Mouse (Mus musculus): ENCODE data around the gene Adrb1. TPM values are rescaled to one million over a fixed set of nuclear protein-coding genes. Genes with fewer than 3 reads are reported as not detected.

The Adrb1 gene
- polyA plus RNA-seq, 1 experiment from 2014 or later: 0.59 TPM

- no peak for ATAC-seq
- H3K4me2 ChIP-seq (replicated peaks): no peak overlapping the region
- no peaks in the 10 kb centered on the region for H3K4me1 ChIP-seq (replicated peaks)
- H3K4me3 ChIP-seq (replicated peaks): no peak overlapping the region
- no peaks in the 10 kb centered on the region for H3K36me3 ChIP-seq
- no peaks in the 10 kb centered on the region for H3K27me3 ChIP-seq
- 92% methylated on average over 2 of the region's 2 CpGs for WGBS
- H3K9ac ChIP-seq (replicated peaks): no peak overlapping the region
- H3K27ac ChIP-seq: no peak overlapping the region
- H3K9me3 ChIP-seq: no peaks in the 10 kb centered on the region
Observed at GRCm38 (mm10) chr19:56758311-56758710, 36.3 kb downstream of the Adrb1 start.

GRCm38 (mm10) chr19:56759740-56760139, 37.7 kb downstream of the Adrb1 start:
- WGBS: 91% methylated on average over 4 of the region's 4 CpGs
- Histone ChIP-seq H3K4me1 (replicated peaks) (no peaks in the 10 kb centered on the region), H3K36me3 (no peaks in the 10 kb centered on the region), H3K4me3 (replicated peaks) (no peak overlapping the region), H3K27me3 (no peaks in the 10 kb centered on the region), H3K27ac (no peak overlapping the region), H3K4me2 (replicated peaks) (no peak overlapping the region), H3K9me3 (no peaks in the 10 kb centered on the region), H3K9ac (replicated peaks) (no peak overlapping the region)
- no peak for ATAC-seq

GRCm38 (mm10) chr19:56760306-56760940, 38.4 kb downstream of the Adrb1 start:
- no peak overlapping the region for H3K4me2 ChIP-seq (replicated peaks)
- H3K4me1 ChIP-seq (replicated peaks): no peaks in the 10 kb centered on the region
- 91% methylated on average over 8 of the region's 8 CpGs for WGBS
- H3K9me3 ChIP-seq: no peaks in the 10 kb centered on the region
- no peaks in the 10 kb centered on the region for H3K36me3 ChIP-seq
- H3K4me3 ChIP-seq (replicated peaks): no peak overlapping the region
- no peak overlapping the region for H3K27ac ChIP-seq
- no peak for ATAC-seq
- H3K27me3 ChIP-seq: no peaks in the 10 kb centered on the region
- H3K9ac ChIP-seq (replicated peaks): no peak overlapping the region

GRCm38 (mm10) chr19:56761096-56761495, 39.1 kb downstream of the Adrb1 start:
- no peak for ATAC-seq
- H3K4me3 ChIP-seq (replicated peaks): no peak overlapping the region
- H3K36me3 ChIP-seq: no peaks in the 10 kb centered on the region
- H3K9ac ChIP-seq (replicated peaks): no peak overlapping the region
- H3K27me3 ChIP-seq: no peaks in the 10 kb centered on the region
- H3K9me3 ChIP-seq: no peaks in the 10 kb centered on the region
- H3K4me1 ChIP-seq (replicated peaks): no peaks in the 10 kb centered on the region
- H3K27ac ChIP-seq: no peak overlapping the region
- H3K4me2 ChIP-seq (replicated peaks): no peak overlapping the region
- WGBS: 91% methylated on average over 5 of the region's 5 CpGs

- Histone ChIP-seq H3K36me3 (no peaks in the 10 kb centered on the region), H3K27ac (no peak overlapping the region), H3K9ac (replicated peaks) (no peak overlapping the region), H3K4me2 (replicated peaks) (no peak overlapping the region), H3K4me3 (replicated peaks) (no peak overlapping the region), H3K9me3 (no peaks in the 10 kb centered on the region), H3K27me3 (no peaks in the 10 kb centered on the region), H3K4me1 (replicated peaks) (no peaks in the 10 kb centered on the region)
- 78% methylated on average over 2 of the region's 2 CpGs for WGBS
- ATAC-seq: no peak
Observed at GRCm38 (mm10) chr19:56761727-56762126, 39.7 kb downstream of the Adrb1 start.

- H3K4me2 ChIP-seq (replicated peaks): no peak overlapping the region
- ATAC-seq: no peak
- no peaks in the 10 kb centered on the region for H3K4me1 ChIP-seq (replicated peaks)
- no peaks in the 10 kb centered on the region for H3K9me3 ChIP-seq
- whole genome bisulfite sequencing: 95% methylated on average over 4 of the region's 4 CpGs
- H3K4me3 ChIP-seq (replicated peaks): no peak overlapping the region
- H3K36me3 ChIP-seq: no peaks in the 10 kb centered on the region
- H3K9ac ChIP-seq (replicated peaks): no peak overlapping the region
- no peaks in the 10 kb centered on the region for H3K27me3 ChIP-seq
- no peak overlapping the region for H3K27ac ChIP-seq
Observed at GRCm38 (mm10) chr19:56762686-56763085, 40.7 kb downstream of the Adrb1 start.

- WGBS: 94% methylated on average over 9 of the region's 9 CpGs
- no peak overlapping the region for H3K4me3 ChIP-seq (replicated peaks)
- ATAC-seq: no peak
Observed at GRCm38 (mm10) chr19:56769024-56769423, 47.0 kb downstream of the Adrb1 start.

GRCm38 (mm10) chr19:56772158-56772557, 50.2 kb downstream of the Adrb1 start:
- no peak overlapping the region for H3K4me3 ChIP-seq (replicated peaks)
- WGBS: 81% methylated on average over 7 of the region's 7 CpGs
- H3K27me3 ChIP-seq: peaks cover 60% of the 10 kb centered on the region
- H3K9me3 ChIP-seq: no peaks in the 10 kb centered on the region
- H3K4me1 ChIP-seq (replicated peaks): peaks cover 29% of the 10 kb centered on the region
- no peak overlapping the region for H3K4me2 ChIP-seq (replicated peaks)
- H3K27ac ChIP-seq: no peak overlapping the region
- no peak overlapping the region for H3K9ac ChIP-seq (replicated peaks)
- H3K36me3 ChIP-seq: no peaks in the 10 kb centered on the region
- no peak for ATAC-seq

More at GRCm38 (mm10) chr19:56769024-56769423, 47.0 kb downstream of the Adrb1 start:
- Histone ChIP-seq H3K4me2 (replicated peaks) (no peak overlapping the region), H3K9me3 (no peaks in the 10 kb centered on the region), H3K27ac (no peak overlapping the region), H3K4me1 (replicated peaks) (peaks cover 13% of the 10 kb centered on the region), H3K27me3 (peaks cover 31% of the 10 kb centered on the region), H3K9ac (replicated peaks) (no peak overlapping the region), H3K36me3 (no peaks in the 10 kb centered on the region)

- no peaks in the 10 kb centered on the region for H3K9me3 ChIP-seq
- H3K9ac ChIP-seq (replicated peaks): no peak overlapping the region
- peaks cover 29% of the 10 kb centered on the region for H3K4me1 ChIP-seq (replicated peaks)
- H3K4me2 ChIP-seq (replicated peaks): no peak overlapping the region
- 12% methylated on average over 10 of the region's 10 CpGs for WGBS
- ATAC-seq: no peak; the same call in 1 of the 2 replicates
- H3K27me3 ChIP-seq: peaks cover 70% of the 10 kb centered on the region
- H3K27ac ChIP-seq: no peak overlapping the region
- no peaks in the 10 kb centered on the region for H3K36me3 ChIP-seq
- no peak overlapping the region for H3K4me3 ChIP-seq (replicated peaks)
Observed at GRCm38 (mm10) chr19:56773393-56773971, 51.5 kb downstream of the Adrb1 start.

- Histone ChIP-seq H3K27ac (no peak overlapping the region), H3K27me3 (peaks cover 73% of the 10 kb centered on the region), H3K4me2 (replicated peaks) (no peak overlapping the region), H3K9ac (replicated peaks) (no peak overlapping the region), H3K4me1 (replicated peaks) (peaks cover 29% of the 10 kb centered on the region), H3K4me3 (replicated peaks) (no peak overlapping the region), H3K9me3 (no peaks in the 10 kb centered on the region), H3K36me3 (no peaks in the 10 kb centered on the region)
- no peak for ATAC-seq
- 69% methylated on average over 9 of the region's 9 CpGs for WGBS
Observed at GRCm38 (mm10) chr19:56774408-56774962, 52.5 kb downstream of the Adrb1 start.

GRCm38 (mm10) chr19:56774971-56775892, 53.2 kb downstream of the Adrb1 start:
- ATAC-seq: 0 out of 2 replicates have a peak, but pooled peaks have one; percentile 27
- no peaks in the 10 kb centered on the region for H3K9me3 ChIP-seq
- peaks cover 29% of the 10 kb centered on the region for H3K4me1 ChIP-seq (replicated peaks)
- H3K4me3 ChIP-seq (replicated peaks): peak overlapping the region; percentile 31
- peak overlapping the region; percentile 56 for H3K4me2 ChIP-seq (replicated peaks)
- H3K27me3 ChIP-seq: peaks cover 71% of the 10 kb centered on the region
- no peaks in the 10 kb centered on the region for H3K36me3 ChIP-seq
- 41% methylated on average over 24 of the region's 24 CpGs for WGBS
- H3K27ac ChIP-seq: no peak overlapping the region
- H3K9ac ChIP-seq (replicated peaks): peak overlapping the region; percentile 50; the same call in 1 of the 2 replicates
